Mouse (Mus musculus) midbrain, embryonic 16.5 days (tissue): ENCODE results near the gene Hmgcs1. TPM values are rescaled to one million over a fixed set of nuclear protein-coding genes. Genes with fewer than 3 reads are reported as not detected.
"Not testable (repeated sequence)": the region's sequence is repeated elsewhere in the genome, so short reads cannot be mapped to it uniquely, and the experiment has no call there.

Experiments
- ATAC-seq: fragments of 200-750 bp; cut with Nextera tagmentation; 2 replicates; pipeline ENCODE4 v1.8.0; 2017; ENCODE audit warnings: moderate TSS enrichment
- H3K27ac ChIP-seq: fragments of 300-500 bp; sonication (generic); 2 replicates; pipeline ENCODE4 v1.5.1; 2014; ENCODE audit warnings: mild to moderate bottlenecking, low read length, mixed read lengths
- H3K27me3 ChIP-seq: fragments of 300-500 bp; sonication (generic); 2 replicates; pipeline ENCODE4 v1.6.1; 2014; ENCODE audit warnings: low read depth, low read length, mixed read lengths; ENCODE audit not compliant: control insufficient read depth, insufficient read depth
- H3K36me3 ChIP-seq: fragments of 300-500 bp; sonication (generic); 2 replicates; pipeline ENCODE4 v1.6.1; 2014; ENCODE audit warnings: mild to moderate bottlenecking, low read length, moderate library complexity, mixed read lengths; ENCODE audit not compliant: control insufficient read depth, insufficient read depth
- H3K4me1 ChIP-seq: fragments of 300-500 bp; sonication (generic); 2 replicates; pipeline ENCODE4 v1.6.1; 2014; ENCODE audit warnings: mild to moderate bottlenecking, low read length, mixed read lengths; ENCODE audit not compliant: control insufficient read depth, insufficient read depth
- H3K4me2 ChIP-seq: fragments of 300-500 bp; sonication (generic); 2 replicates; pipeline ENCODE4 v1.6.1; 2014; ENCODE audit warnings: mild to moderate bottlenecking, low read length, mixed read lengths
- H3K4me3 ChIP-seq: fragments of 300-500 bp; sonication (generic); 2 replicates; pipeline ENCODE4 v1.5.1; 2014; ENCODE audit warnings: low read depth, mild to moderate bottlenecking, low read length, moderate library complexity, mixed read lengths
- H3K9ac ChIP-seq: fragments of 300-500 bp; sonication (generic); 2 replicates; pipeline ENCODE4 v1.6.1; 2014; ENCODE audit warnings: low read depth, low read length, mixed read lengths
- H3K9me3 ChIP-seq: fragments of 300-500 bp; sonication (generic); replicated peaks from 2 replicates; pipeline ENCODE4 v1.6.1; 2014; ENCODE audit warnings: mild to moderate bottlenecking, low read length, mixed read lengths; ENCODE audit not compliant: control insufficient read depth, poor library complexity, severe bottlenecking
- WGBS: fragments of 180-500 bp; shearing (Covaris S2); extraction: QIAGEN DNeasy Blood & Tissue Kit; methylation state at CpG from one replicate; pipeline ENCODE4 v1.1.7; 2014; 5-methylcytosine and 5-hydroxymethylcytosine counted together
- polyA plus RNA-seq: library from polyadenylated mRNA; unstranded; fragments of >200 nt; fragmentation: Nextera tagmentation; extraction: Ambion mirVana; gene quantifications from 2 replicates; pipeline ENCODE4 v1.2.1, GENCODE M21; 2015

The Hmgcs1 gene
- polyA plus RNA-seq, 1 experiment from 2014 or later = 644 TPM

DNA sequence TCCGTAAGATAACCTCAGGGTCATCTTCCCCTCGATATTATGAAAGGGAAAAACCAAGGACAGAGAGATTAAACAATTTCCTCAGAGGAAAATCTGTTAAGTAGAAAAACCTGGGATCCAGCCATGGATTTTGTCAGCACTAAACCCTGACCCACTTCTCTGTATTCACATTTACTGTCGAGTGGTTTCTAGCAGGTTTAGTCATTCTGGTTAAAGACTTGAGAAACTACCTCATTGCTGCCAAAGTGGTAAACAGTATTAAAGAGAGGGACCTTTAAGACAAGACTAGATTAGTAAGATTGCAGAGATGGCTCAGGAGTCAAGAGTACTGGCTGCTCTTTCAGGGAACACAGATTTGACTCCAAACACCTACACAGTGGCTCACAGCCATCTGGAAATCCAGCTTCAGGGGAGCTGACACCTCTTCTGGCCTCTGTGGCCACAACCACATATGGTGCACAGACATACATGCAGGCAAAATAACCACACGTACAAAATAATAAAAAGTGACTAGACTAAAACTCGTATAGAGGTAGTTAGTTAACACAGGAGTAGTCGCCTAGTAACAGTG, 33.2 kb upstream of the Hmgcs1 start:
- 83% methylated on average over 6 of the region's 6 CpGs for WGBS
- ATAC-seq = no peak
- no peak overlapping the region for H3K4me2 ChIP-seq
- H3K9ac ChIP-seq = no peak overlapping the region
- H3K9me3 ChIP-seq = no peaks in the 10 kb centered on the region; the same call in 1 of the 2 replicates
- no peak overlapping the region for H3K27ac ChIP-seq
- H3K4me1 ChIP-seq = no peaks in the 10 kb centered on the region
- no peaks in the 10 kb centered on the region for H3K36me3 ChIP-seq
- no peaks in the 10 kb centered on the region for H3K27me3 ChIP-seq
- H3K4me3 ChIP-seq = no peak overlapping the region

DNA sequence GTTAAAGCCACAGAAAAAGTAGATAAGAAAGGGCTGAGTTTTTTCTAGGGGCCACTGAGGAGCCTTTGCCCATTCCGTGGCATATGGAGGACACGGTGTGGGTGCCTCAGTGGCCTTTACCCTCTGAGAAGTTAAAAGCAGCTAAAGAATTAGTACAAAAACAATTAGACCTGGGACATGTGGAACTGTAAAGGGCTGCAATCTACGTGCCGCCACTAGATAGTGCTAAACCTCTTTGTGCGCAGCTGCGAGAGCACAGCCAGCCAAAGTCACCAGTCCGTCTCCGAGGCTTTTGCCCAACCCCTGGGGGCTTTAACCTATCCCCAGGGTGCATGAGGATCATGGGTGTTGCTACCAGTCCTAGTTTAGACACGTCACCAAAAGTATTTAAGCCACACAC, 28.8 kb upstream of the Hmgcs1 start:
- not testable (repeated sequence) for ATAC-seq, H3K27ac ChIP-seq, H3K4me3 ChIP-seq, H3K4me1 ChIP-seq, H3K36me3 ChIP-seq, H3K9me3 ChIP-seq, H3K4me2 ChIP-seq, H3K27me3 ChIP-seq, H3K9ac ChIP-seq
- WGBS = 54% methylated on average over 4 of the region's 9 CpGs

DNA sequence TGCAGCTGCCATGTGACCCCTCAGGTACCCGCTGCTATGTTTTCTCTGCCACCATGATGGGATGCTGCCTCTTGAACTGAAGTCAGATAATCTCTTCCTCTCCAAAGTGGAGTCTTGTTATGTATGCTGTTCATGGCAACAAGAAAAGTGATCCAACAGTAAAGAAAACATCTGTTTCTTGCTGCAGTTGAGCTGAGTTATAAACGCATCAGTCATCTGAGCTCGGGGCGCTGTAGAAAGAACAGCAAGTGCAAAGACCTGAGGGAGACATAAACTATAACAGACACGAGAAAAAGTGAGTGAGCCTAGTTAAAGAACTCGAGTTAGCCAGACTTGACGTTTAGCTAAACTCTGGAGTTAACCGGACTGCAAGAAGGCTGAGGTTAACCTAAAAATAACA, 11.4 kb upstream of the Hmgcs1 start:
- no peaks in the 10 kb centered on the region for H3K9me3 ChIP-seq
- no peaks in the 10 kb centered on the region for H3K4me1 ChIP-seq
- no peaks in the 10 kb centered on the region for H3K27me3 ChIP-seq
- no peak overlapping the region for H3K4me3 ChIP-seq
- no peak for ATAC-seq
- WGBS = 90% methylated on average over 8 of the region's 8 CpGs
- H3K9ac ChIP-seq = no peak overlapping the region
- no peak overlapping the region for H3K4me2 ChIP-seq
- H3K36me3 ChIP-seq = no peaks in the 10 kb centered on the region
- no peak overlapping the region for H3K27ac ChIP-seq

DNA sequence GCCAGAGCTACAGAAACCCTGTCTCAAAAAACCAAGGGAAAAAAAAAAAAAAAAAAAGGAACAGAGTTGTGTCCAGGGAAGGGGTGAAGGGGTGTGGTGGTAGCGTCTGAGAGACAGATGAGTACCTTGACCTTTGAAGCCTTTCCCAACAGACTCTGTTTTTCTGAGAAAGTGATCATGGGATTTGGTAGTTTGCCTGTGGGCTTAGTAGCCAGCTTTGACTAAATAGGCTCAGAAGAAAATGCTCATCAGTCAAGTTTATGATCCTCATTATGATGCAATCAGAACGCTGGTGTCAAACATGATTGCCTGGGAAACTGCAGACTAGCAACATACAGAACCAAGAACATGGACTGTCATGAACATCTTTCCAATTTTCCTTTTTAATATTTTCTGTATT, 10.5 kb upstream of the Hmgcs1 start:
- no peaks in the 10 kb centered on the region for H3K36me3 ChIP-seq
- no peak overlapping the region for H3K4me3 ChIP-seq
- H3K4me1 ChIP-seq = no peaks in the 10 kb centered on the region
- WGBS = 81% methylated on average over 2 of the region's 2 CpGs
- no peak overlapping the region for H3K9ac ChIP-seq
- H3K27ac ChIP-seq = no peak overlapping the region
- H3K4me2 ChIP-seq = no peak overlapping the region
- no peaks in the 10 kb centered on the region for H3K27me3 ChIP-seq
- H3K9me3 ChIP-seq = no peaks in the 10 kb centered on the region
- no peak for ATAC-seq

DNA sequence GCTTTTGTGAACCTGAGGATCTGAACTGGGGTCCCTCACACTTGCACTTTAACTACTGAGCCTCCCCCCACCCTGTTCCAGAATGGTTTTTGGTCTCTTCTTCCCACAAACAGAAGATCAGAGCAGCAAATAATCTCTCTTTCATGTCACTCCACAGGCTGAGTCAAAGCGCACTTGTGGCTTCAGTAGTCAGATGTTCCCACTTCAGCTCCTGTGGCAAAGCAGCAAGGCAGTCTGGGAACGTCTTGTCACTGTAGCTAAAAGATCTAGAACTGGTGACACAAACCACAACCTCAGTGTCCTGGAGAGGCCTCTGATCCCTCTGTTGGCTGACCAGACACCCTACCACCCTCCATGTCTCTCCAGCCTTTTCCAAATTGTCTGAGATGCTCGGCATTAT, 9.0 kb upstream of the Hmgcs1 start:
- Histone ChIP-seq H3K27ac (no peak overlapping the region), H3K27me3 (no peaks in the 10 kb centered on the region), H3K9ac (no peak overlapping the region), H3K36me3 (no peaks in the 10 kb centered on the region), H3K4me1 (no peaks in the 10 kb centered on the region), H3K9me3 (no peaks in the 10 kb centered on the region), H3K4me3 (no peak overlapping the region), H3K4me2 (no peak overlapping the region)
- WGBS = 72% methylated on average over 3 of the region's 3 CpGs
- no peak for ATAC-seq

DNA sequence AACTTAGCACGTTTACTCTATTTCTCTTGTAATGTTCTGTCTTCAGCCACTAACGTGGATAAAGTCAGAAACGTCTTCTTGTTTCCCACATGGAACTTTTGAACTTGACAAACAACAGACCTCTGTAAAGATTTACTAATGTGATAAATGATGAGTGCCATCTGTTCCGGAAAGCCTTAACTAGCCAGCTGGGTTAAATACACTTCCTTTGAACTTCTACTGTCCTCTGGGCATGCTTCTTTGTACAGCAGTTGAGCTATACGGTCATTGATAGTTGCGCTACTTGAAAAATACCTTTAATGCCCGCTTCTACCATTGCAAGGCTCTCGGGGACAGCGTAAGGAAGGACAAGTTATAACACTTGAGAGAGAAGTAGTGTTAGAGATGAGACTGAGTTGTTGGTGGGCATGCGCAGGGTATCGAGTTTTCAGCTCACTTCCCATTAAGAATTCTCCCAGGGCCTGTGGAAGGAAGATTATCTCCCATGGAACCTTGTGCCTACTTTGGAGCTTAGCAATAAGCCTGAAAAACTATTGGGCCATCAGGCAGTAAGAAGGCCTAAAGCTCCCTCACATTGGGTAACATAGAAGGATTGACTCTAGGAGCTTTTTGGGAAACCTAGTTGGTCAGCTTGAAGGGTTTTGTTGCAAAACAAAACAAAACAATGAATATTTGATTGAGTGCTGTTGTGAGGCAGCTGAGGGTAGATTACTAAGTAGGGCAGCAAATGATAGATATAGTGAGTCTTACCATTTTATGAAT, 5.6 kb upstream of the Hmgcs1 start:
- 88% methylated on average over 11 of the region's 11 CpGs for WGBS
- ATAC-seq = no peak
- Histone ChIP-seq H3K4me1 (peaks cover 11% of the 10 kb centered on the region), H3K4me3 (no peak overlapping the region), H3K9ac (no peak overlapping the region), H3K27ac (no peak overlapping the region), H3K27me3 (no peaks in the 10 kb centered on the region), H3K36me3 (no peaks in the 10 kb centered on the region), H3K9me3 (no peaks in the 10 kb centered on the region), H3K4me2 (no peak overlapping the region)

DNA sequence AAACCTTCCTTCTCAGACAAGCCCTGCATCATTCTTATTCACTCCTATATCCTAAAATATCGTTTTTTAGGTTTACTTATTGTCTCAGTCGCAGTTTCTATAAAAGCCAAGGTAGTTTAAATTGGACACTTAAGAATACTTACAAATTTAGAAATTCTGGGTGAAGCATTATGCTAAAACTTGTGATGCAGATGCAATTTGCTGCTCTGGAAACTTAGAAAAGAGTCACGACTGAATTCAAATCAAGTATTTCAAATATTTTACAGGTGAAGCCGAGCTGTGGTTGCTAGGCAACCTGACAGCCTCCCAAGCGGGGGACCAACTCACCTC, 505 bp upstream of the Hmgcs1 start:
- H3K27ac ChIP-seq = peak overlapping the region; percentile 90
- peak overlapping the region; percentile 94 for H3K4me3 ChIP-seq
- peak overlapping the region; percentile 54 for H3K4me2 ChIP-seq
- no peak overlapping the region for H3K9ac ChIP-seq
- H3K36me3 ChIP-seq = no peaks in the 10 kb centered on the region
- 8% methylated on average over 5 of the region's 5 CpGs for WGBS
- ATAC-seq = no peak
- peaks cover 38% of the 10 kb centered on the region for H3K4me1 ChIP-seq
- no peaks in the 10 kb centered on the region for H3K27me3 ChIP-seq
- H3K9me3 ChIP-seq = no peaks in the 10 kb centered on the region

DNA sequence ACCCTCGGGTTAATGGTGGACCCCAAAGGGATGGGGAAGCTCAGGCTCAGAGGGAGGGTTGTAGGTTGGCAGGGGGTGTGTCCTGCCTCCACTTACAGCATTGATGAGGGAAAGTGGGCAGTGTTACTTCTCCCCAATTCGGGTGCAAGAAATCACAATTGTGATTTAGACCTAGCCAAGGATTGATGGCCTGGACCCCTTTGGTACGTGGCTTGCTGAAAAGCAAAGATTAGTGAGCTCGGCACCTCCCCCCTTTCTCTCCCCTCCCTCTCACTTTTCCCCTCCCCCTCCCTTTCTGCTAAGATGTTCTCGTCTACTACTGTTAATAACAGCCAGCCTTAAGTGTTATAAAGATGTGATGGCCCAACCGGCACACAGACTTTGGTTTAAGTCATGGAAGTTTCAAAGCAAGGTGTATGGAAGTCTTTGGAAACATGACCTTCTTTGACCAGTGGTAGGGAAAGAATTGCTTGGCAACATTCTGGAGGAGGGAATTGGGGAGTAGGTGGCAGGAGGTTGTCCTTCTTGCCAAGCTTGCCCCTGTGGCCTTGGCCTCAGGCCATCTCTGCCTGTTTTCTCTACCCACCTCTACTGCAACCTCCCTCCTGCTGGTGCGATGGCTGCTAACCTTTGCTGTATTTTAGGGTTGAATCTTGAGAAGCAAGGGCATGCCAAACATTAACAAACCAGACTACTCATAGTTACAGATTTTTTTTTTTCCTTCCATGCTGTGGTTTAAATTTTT, 869 bp downstream of the Hmgcs1 start:
- Histone ChIP-seq H3K27me3 (no peaks in the 10 kb centered on the region), H3K9me3 (no peaks in the 10 kb centered on the region), H3K4me3 (peak overlapping the region; percentile 94), H3K27ac (peak overlapping the region; percentile 100), H3K9ac (peak overlapping the region; percentile 99), H3K36me3 (0 out of 2 replicates have a peak, but pooled peaks cover 2% of the 10 kb centered on the region), H3K4me1 (peaks cover 48% of the 10 kb centered on the region), H3K4me2 (peak overlapping the region; percentile 81)
- ATAC-seq = no peak; the same call in 1 of the 2 replicates
- WGBS = 0% methylated on average over 7 of the region's 7 CpGs

DNA sequence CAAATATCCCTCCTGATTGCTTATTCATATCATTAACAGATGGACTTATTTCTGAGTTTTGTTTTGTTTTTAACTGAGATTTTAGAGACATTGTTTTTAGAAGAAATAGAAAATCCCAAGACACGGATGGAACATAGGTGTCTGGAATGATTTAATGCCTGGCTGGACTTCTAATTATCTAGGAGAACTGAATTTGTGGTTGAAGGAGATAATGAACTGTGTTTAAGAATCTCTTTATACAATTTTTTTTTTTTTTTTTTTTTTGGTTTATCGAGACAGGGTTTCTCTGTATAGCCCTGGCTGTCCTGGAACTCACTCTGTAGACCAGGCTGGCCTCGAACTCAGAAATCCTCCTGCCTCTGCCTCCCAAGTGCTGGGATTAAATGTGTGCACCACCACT, 1.8 kb downstream of the Hmgcs1 start:
- H3K36me3 ChIP-seq, ATAC-seq, H3K9ac ChIP-seq, H3K9me3 ChIP-seq, H3K27ac ChIP-seq, H3K27me3 ChIP-seq: not testable (repeated sequence)
- 63% methylated on average over 3 of the region's 3 CpGs for WGBS
- H3K4me3 ChIP-seq = peak overlapping the region; percentile 94
- peak overlapping the region; percentile 81 for H3K4me2 ChIP-seq
- H3K4me1 ChIP-seq = peaks cover 57% of the 10 kb centered on the region
